Mouse (Mus musculus) left cerebral cortex, adult 18-20 months (tissue): ENCODE data around the gene Wnt7b. TPM values are rescaled to one million over a fixed set of nuclear protein-coding genes. Genes with fewer than 3 reads are reported as not detected.
A peak's percentile ranks its signal among the peaks of the same experiment; 100 is the strongest.

ENCODE experiments used
- DNase-seq, 2 experiments: peaks; one replicate each; pipeline ENCODE4 v3.0.0; 2021 to 2022; ENCODE audit warnings: low spot score in 2 of 2, mixed read lengths in 1 of 2
- total RNA-seq, 2 experiments: library from RNA; stranded (reverse); gene quantifications; 2 replicates each; pipeline ENCODE4 v1.2.3; 2021

The Wnt7b gene
- total RNA-seq, 2 experiments from 2014 or later = 32.9 to 37.5 TPM

- no peak for DNase-seq
These were observed 20.5 kb upstream of the Wnt7b start for GRCm38 (mm10) chr15:85602733-85603132.

GRCm38 (mm10) chr15:85602021-85602420, 19.7 kb upstream of the Wnt7b start:
- no peak for DNase-seq

- no peak for DNase-seq
These were observed 18.9 kb upstream of the Wnt7b start for GRCm38 (mm10) chr15:85601202-85601601.

GRCm38 (mm10) chr15:85600696-85601094, 18.4 kb upstream of the Wnt7b start:
- DNase-seq = no peak

- DNase-seq = no peak
These were observed 17.8 kb upstream of the Wnt7b start for GRCm38 (mm10) chr15:85599887-85600695.

GRCm38 (mm10) chr15:85598984-85599886, 17.0 kb upstream of the Wnt7b start:
- peak; percentile 75 to 84 for DNase-seq

- DNase-seq = no peak
These were observed 16.2 kb upstream of the Wnt7b start for GRCm38 (mm10) chr15:85598443-85598842.

- no peak for DNase-seq
These were observed 15.1 kb upstream of the Wnt7b start for GRCm38 (mm10) chr15:85597403-85597802.

- DNase-seq = no peak
These were observed 10.4 kb upstream of the Wnt7b start for GRCm38 (mm10) chr15:85592674-85593073.

- DNase-seq = no peak
These were observed 8.6 kb upstream of the Wnt7b start for GRCm38 (mm10) chr15:85590831-85591230.

GRCm38 (mm10) chr15:85583504-85583903, 1.2 kb upstream of the Wnt7b start:
- peak; percentile 59 to 66 for DNase-seq

- DNase-seq = peak; percentile 83 to 85
These were observed 751 bp upstream of the Wnt7b start for GRCm38 (mm10) chr15:85583024-85583423.

- DNase-seq = no peak
These were observed 659 bp downstream of the Wnt7b start for GRCm38 (mm10) chr15:85581563-85582064.

GRCm38 (mm10) chr15:85580934-85581562, 1.2 kb downstream of the Wnt7b start:
- no peak for DNase-seq

- no peak for DNase-seq
These were observed 1.8 kb downstream of the Wnt7b start for GRCm38 (mm10) chr15:85580483-85580882.

- DNase-seq = no peak
These were observed 4.5 kb downstream of the Wnt7b start for GRCm38 (mm10) chr15:85577583-85578460.

GRCm38 (mm10) chr15:85576511-85577440, 5.5 kb downstream of the Wnt7b start:
- DNase-seq = no peak

- DNase-seq = no peak
These were observed 6.2 kb downstream of the Wnt7b start for GRCm38 (mm10) chr15:85576110-85576509.

- DNase-seq = no peak
These were observed 7.7 kb downstream of the Wnt7b start for GRCm38 (mm10) chr15:85574558-85574957.
